Mouse (Mus musculus) left cerebral cortex, postnatal 14 days (tissue): ENCODE data around the gene Lmo7. TPM values are rescaled to one million over a fixed set of nuclear protein-coding genes. Genes with fewer than 3 reads are reported as not detected.
A peak's percentile ranks its signal among the peaks of the same experiment; 100 is the strongest.

Experiments used
- DNase-seq, 2 experiments: peaks; one replicate each; pipeline ENCODE4 v3.0.0; 2021 to 2022; ENCODE audit warnings: low spot score in 2 of 2, mixed read lengths in 1 of 2
- intact Hi-C: fragments of 180-260 bp; cut with DNase I; formaldehyde crosslinking; loops from one replicate; pipeline ENCODE4 v1.15.1; 2025
- total RNA-seq, 2 experiments: library from RNA; stranded (reverse); gene quantifications; 2 replicates each; pipeline ENCODE4 v1.2.3; 2021

Gene Lmo7
- total RNA-seq, 2 experiments from 2014 or later, result 84.0 to 89.7 TPM

DNA sequence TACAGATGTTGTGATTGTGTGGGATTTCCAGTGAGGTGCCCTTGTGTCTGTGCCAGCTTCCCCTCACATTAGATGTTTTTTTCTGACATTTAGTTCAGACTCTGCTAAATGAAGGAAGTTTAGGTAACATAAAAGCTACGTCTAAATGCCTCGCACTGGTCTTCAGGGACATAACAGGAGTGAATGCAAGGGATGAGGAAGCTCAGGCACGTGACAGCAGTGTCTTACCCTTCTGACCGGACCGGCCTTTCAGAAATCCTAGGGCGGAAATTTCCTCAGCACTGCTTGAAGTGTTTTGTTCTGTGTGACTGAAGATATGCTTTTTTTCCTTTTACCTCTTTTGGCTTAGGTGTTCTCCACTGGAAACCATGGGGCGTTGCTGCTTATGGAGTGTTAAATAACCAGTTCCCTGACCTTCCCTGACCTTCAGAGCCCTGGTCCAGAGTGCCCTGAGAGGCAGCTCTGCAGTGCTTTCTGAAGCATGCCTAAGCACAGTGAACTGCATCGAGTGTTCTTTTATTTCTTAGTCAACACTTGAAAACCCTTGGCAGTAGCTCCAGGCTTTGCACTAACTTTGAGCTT is 129.6 kb downstream of the Lmo7 start:
- DNase-seq, result no peak
- intact Hi-C loops, result no loop called here

DNA sequence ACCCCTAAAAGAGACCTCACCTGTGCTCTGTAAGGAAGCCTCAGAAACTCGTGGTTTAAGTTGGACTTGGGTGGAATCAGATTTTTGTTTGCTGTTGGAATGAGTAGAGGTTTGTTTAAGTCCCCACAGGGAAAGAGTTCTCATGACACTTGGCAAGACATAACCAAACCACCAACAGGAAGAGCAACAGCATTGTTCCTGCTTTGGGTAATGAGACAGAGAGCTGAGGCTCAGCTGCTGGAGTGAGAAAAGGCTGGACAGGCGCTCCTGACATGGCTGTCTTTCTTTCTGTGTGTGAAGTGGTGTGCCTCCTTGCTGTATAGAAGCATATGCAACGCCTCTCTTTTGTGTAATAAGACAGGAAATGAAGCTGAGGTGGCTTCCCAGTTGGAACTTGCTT is 132.3 kb downstream of the Lmo7 start:
- intact Hi-C loops, result loop anchor here (10.0 kb wide), 1 partner anchor 57 kb away; no protein-coding TSS in a partner anchor
- no peak for DNase-seq

DNA sequence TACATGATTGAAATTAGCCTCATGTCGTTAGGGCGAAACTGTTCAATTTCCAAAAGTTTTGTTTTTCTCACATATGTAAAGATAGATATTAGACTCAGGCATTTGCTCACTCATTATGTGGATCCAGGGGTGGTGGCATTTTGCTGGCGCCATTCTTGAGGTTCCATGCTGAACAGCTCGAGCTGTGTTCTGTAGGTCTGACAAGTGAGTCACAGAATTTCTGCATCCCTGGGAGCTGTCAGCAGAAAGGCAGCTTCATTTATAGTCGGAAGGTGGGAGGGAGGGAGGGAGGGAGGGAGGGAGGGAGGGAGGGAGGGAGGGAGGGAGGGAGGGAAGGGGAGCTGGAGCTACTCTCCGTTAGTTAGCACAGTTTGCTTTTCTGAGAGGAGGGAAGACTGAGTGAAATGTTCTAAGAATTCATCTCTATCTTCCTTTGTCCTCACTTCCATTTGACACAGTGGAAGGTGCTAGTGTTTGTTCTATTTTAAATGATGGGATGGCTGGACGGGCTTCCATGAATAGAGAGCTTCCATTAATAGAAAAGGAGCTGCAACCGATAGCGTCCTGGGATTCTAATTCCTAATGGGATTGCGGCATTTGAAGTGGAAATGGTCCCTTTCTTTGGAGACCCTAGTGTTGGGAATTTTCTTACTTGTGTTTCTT is 137.4 kb downstream of the Lmo7 start:
- DNase-seq, result peak; percentile 51 to 57
- intact Hi-C loops, result loop anchor here (10.0 kb wide), 1 partner anchor 62 kb away; no protein-coding TSS in a partner anchor

DNA sequence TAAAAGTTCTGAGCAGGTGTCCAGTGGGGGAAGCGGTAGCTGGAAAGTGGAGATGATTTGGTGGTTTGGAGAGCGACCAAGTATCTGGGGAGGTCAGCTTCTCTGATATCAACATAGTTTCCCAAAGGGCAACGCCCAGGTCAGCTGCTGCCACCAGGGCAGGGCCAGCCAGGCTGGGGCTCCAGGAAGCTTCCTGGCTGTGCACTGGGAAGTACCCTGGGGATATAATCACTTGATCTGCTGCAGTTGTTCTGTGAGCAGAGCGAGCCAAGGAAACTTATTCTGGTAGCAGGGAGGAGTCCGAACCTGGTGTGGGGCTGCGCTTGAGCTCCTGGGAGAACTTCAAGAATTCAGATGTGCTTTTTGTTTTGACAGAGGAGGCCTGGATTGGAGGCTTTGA is 139.4 kb downstream of the Lmo7 start:
- no peak for DNase-seq
- intact Hi-C loops, result loop anchor here (10.0 kb wide), 1 partner anchor 64 kb away; no protein-coding TSS in a partner anchor

DNA sequence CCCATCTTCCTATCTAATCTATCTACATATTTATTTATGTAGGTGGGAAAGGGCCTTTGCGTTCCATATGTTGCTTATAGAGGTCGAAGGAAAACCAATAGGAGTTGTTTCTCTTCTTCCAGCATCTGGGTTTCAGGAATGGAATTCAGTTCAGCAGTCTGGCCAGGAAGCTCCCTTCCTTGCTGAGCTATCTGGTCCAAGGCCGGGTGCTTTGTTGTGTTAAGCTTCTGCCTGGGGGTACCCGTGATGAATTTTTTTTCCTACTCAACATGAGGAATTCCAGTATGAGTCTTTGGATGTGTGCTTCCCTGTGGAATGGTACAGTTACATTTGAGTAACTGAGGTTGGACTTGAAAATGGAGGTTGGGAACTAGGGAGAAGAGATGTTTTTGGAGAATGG is 139.9 kb downstream of the Lmo7 start:
- no peak for DNase-seq
- intact Hi-C loops, result loop anchor here (10.0 kb wide), 1 partner anchor 65 kb away; no protein-coding TSS in a partner anchor

DNA sequence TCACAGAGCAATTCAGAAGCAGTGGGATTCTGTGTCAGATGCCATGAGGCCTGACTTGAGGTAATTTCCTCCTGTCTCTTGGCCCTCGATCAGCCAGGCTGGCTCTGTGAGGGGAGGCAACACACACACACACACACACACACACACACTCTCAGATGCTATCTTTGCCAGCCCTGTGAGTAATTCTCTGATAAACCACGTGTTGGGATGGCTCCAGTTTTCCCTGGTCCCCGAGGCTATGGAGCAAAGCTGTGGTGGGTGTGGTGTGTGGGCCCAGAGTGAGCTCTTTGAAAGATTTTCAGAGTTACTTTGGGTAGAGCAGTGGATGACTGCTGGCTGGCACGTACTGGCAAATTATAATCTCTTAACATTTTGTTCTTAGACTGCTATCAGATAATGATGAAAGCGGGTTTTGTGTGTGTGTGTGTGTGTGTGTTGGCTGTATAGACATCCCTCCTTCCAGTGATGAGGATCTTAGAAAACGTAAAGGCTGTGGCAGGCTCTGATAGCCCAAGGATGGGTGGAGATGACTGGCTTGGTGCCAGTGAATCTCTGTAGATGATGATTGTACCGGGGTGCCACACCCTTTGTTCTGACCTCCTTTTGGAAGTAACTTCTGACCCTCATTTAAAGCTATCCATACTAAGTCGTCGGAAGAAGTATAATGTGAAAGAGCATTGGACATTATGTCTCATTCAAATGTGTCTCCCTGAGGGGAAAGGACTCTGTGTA is 140.6 kb downstream of the Lmo7 start:
- intact Hi-C loops, result no loop called here
- DNase-seq, result peak; percentile 66 to 80

DNA sequence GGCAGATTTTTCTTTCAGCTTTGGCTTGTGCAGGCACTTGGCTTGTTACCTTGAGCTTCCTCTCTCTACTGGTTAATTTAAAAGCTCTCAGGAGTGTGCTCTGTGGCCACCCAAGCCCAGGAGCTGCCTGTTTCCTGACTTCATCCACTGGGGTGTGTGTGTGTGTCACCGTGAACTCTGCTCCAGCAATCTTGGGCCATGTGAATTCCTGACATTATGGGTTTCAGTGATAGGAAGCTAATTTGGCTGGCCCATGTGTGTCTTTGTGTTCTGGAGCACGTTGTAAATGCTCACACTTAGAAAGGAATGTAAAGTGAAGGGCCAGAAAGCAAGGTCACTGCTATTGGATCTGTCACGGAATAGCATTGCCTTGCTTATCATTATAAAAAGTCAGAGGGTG is 143.1 kb downstream of the Lmo7 start:
- intact Hi-C loops, result no loop called here
- no peak for DNase-seq

DNA sequence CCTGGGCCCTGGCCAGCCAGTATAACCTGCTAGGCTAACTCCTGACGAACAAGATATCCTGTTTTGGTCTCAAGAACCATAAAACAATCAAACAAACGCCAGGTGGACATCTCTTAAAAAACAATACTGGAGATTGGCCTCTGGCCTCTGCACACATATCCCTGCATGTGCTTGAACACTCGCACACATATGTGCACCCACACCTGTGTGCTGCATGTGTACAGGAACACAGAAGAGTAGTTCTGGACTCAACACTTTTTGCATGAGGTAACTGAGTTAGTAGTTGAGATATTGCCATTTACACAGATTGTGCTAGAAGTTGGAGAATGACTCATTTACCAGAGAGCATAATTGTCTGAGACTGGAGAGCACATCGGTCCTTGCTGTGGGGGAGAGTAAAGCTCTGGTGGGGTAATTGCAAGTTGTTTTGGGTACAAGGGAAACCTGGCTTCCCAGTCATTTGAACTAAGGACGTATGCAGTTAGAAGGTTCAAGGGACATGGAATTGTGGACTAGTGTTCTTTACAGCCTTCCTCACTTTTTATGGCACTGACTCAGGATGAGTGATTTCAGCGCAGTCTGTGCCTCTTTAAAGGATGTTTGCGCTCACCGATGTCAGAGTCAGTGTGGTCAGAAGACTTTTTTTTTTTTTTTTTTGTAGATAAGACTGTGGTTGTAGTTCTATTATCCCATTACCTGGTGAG is 148.7 kb downstream of the Lmo7 start:
- DNase-seq, result no peak
- intact Hi-C loops, result no loop called here

DNA sequence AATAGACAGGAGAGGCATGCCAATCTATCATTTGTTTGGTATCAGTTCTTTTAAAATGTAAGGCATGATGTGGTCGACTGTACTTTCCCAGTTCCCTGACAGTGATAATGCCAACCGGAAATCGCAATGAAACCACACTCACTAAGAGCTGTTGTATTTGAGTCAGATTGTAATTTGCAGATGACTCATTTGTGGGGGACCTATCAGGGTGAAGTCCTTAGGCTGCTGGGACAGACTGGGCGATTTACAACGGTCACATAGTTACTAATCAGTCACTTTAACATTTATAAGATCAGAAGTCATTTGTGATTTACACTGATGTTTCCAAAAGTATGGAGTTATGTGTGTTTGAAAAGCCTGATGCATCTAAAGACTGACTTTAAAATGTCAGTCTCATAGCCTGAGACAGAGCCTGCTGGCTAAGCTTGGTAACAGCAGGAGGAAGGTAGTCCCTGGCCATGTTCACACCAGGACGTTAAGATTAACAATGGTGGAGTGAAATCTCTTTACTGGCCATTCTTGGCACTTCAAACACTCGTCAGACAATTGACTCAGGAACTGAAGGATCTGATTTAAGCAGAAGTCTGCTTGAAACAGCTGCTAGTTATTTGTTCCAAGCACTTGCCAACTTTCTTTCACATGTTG is 149.4 kb downstream of the Lmo7 start:
- intact Hi-C loops, result no loop called here
- no peak for DNase-seq

DNA sequence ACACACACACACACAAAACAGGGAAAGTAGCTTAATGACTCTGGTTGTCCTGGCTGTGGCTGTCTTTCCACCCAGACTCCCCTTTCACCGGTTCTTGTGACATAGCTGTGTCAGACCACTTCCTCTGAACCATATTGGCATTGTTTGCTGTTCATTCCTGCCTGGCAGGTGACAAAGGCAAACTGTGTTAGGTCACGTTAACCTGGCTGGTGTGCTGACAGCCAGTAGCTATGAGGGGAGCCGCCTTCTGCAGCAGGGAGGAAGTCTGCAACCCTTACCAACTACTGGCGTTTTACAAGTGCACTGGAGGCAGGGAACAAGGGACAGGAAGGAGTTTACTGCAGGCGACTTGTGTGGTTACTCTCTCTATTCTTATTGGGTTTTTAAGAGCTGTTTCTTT is 153.2 kb downstream of the Lmo7 start:
- intact Hi-C loops, result no loop called here
- no peak for DNase-seq

DNA sequence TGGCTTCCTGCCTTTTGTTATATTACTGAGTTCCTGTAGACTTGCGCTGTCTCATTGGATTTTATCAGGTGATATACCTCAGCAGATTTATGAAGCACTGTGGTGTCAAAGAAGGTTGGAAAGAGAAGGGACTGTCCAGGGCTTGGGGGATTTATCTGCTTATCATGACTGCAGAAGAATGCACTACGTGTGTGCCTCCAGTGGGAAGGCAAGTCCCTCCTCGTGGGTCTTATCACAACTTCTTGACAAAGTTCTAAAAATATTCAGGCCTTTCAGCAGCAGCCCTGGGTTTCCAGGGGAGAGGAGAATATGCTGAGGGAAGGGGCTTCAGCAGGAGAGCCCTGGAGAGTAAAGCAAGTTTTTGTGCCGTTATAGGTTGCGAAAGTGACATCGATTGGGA is 154.0 kb downstream of the Lmo7 start:
- DNase-seq, result no peak
- intact Hi-C loops, result no loop called here

DNA sequence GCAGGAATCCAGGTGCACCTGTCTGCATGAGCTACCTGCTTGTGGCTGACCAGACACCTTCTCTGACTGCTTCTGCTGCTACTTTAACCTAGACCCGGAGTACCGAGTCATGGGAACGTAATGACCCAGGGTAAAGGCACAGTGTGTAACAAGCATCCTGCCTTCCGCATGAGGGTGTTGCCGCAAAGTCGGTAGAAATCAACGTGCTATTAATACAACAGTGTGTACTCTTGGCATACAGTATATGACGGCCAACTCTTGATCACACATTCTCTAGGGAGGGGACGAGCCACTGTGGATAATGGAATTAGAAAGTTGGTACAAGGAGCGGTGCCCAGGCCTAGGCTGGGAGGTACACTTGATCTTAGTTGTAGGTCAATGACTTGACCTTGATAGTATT is 156.6 kb downstream of the Lmo7 start:
- intact Hi-C loops, result no loop called here
- DNase-seq, result no peak

DNA sequence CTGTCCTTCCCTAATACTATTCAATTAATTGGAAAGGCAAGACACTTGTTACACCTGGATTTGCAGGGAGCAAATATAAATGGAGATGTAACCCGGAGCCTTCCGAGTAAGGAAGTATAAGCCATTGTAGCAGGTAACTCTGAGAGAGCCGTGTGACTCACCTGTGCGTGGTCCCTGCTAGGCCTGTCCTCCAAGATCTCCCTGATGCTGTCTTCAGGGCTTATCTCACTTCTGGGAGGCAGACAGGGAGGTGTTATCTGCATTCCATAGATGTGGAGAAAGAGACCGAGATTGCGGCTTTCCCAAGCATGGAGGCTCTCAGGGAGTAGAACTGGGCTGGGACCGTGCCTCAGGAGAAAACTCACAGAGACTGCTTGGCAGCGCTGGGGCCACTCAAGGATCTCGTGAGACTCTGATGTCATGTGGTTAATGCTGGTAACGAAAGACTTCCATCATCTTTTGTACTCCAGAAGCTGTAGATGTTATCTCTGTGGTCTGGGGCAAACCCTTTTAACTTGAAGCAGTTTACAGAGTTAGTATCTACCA is 162.2 kb downstream of the Lmo7 start:
- DNase-seq, result no peak
- intact Hi-C loops, result no loop called here

DNA sequence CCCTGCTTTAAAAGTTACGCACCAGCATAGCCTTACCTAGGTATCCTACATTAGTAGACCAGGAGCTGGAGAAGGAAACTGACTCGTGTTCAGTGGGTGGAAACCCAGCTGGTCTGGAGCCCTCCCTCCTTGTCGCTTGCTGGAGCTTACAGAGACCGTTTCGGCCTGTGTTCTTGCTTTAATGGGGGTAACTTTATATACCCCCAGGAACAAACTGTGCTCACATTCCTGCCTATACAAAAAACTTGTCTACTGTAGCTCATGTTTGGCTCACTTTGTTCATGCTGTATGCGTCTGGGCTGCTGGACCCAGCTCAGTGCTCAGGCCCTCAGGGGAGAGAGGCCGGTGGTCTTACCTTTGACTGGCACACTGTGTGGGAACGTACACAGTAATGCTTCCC is 162.7 kb downstream of the Lmo7 start:
- intact Hi-C loops, result no loop called here

DNA sequence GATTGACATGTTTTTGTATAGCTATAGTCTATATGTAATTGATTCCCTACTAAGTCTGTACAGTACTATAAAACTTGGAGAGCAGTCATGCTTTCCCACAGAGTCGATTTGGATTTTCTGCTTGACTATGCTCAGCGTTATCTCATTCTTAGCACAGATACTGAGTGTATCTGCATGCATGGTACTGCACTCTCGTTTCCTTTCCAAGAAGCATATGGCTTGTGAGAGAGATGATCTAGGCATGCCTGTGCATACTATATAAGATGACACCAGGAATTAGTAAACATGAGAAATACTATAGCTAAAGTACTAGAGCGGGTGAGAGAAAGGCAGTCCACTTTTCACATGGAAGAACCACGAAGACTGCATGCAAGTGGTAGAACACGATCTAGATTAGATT is 163.5 kb downstream of the Lmo7 start:
- no peak for DNase-seq
- intact Hi-C loops, result no loop called here

More for the DNA sequence above, 162.7 kb downstream of the Lmo7 start:
- peak in 1 of 2 experiments; percentile 17 for DNase-seq

DNA sequence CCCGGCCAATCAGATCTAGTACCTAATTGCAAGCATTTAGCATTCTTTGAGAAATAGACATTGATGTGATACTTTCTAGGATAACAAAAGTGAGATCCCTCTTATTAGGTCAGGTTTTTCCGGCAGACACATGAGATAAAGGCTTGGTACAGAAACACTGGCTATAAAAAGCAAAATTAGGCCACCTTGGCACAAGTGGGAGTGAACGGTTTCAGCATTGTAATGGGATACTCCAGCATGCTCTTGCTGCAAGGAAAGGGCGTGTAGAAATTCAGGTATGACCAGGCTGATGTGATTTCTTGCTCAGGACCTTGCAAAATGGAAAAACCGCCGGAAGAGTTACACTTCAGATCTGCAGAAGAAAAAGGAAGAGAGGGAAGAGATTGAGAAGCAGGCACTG is 168.5 kb downstream of the Lmo7 start:
- intact Hi-C loops, result no loop called here
- no peak for DNase-seq

DNA sequence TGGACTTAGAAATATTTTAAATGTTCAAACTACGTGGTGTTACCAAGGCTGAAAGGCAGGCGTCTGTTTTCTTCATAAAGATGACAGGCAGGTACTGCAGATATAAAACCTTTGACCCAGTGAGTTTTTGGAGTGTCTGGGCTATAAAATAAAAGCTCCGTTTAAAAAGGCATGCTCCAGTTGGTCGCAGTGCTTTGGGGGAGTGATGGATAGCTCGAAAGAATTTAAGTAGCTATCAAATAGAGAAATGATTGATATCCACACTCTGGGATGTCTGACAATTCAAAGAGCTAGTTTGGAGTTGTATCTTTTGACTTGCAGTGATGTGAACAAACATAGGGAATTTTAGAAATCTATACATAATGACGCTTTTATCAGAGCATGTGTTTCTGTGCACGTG is 171.7 kb downstream of the Lmo7 start:
- intact Hi-C loops, result no loop called here
- DNase-seq, result no peak

DNA sequence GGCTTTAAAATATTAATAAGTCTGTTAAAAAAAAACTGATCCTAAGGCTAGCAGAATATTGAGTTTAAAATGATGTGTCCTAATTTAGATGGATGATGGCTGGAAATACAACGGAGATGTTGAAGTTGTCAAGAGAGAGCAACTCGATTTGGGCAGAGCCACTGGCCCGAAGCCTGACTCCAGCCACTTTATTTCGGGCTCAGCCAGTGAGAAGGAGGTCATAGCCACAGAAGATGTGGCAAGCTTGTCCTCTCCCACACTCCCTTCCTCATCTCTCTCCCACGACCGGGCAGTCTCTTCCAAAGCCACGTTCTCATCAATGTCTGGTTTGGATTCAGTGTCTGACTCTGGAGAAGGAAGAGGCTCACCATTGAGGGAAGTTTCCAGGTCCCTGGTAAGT is 172.2 kb downstream of the Lmo7 start:
- DNase-seq, result no peak
- intact Hi-C loops, result no loop called here

DNA sequence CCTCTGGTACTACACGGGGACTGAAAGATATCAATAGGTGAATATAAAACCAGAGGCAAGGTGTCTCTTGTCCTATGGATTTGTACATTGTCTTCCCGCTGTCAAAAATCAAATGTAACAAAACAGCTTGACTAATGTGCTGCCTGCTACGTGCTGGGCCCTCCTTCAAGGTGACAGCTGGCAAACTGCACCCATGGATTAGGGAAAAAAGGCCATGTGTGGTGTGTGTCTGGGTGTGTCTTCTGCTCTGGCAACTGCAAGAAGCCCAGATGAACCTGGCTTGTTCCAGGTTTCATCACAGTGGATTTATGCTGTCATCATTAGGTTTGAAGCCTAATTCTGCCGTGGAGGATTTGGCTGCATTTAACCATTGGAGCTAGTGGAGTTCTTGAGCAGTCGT is 174.0 kb downstream of the Lmo7 start:
- intact Hi-C loops, result no loop called here
- no peak for DNase-seq
